Mouse (Mus musculus): ENCODE measurements around the gene Gnaz.

Gene Gnaz

DNA sequence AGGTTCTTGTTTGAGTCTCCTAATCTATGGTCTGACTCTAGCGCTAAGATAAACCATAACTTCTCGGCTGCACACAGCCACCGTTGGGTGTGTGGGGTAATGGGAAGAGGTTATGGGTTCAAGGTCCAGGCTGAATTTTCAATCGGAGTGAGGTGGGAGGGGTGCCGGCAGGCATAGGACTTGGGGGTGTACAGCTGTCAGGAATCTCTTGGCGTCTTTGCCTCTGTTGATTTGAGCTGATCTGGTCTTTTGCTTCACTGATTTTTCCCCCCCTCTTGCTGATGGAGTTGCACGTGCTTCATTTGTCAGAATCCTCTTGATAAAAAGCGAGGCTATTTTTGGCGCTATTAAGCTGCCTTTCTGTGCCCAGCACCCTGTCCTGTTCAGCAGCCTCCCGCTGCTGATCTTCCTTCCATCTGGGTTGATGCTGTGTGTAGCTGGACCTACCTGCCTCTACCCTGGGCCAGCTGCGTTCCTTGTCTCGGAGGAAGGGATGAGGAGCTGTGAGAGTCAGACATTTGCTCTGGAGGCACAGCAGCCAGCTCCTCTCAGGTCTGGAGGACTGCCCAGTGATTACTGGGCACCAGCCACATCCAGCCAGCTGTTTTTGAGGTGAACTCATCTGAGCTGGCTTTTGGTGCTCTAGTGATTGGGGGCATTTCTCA lies 96.5 kb downstream of the Gnaz start:
- DNase-seq, result no peak

GRCm38 (mm10) chr10:75065691-75066090 lies 98.7 kb downstream of the Gnaz start:
- DNase-seq, result no peak
